Mouse (Mus musculus) left cerebral cortex, adult 18-20 months (tissue): ENCODE data around the gene E330034G19Rik. TPM values are rescaled to one million over a fixed set of nuclear protein-coding genes. Genes with fewer than 3 reads are reported as not detected.
A peak's percentile ranks its signal among the peaks of the same experiment; 100 is the strongest.
"Not testable (repeated sequence)": the region's sequence is repeated elsewhere in the genome, so short reads cannot be mapped to it uniquely, and the experiment has no call there.

Experiments used
- DNase-seq, 2 experiments: peaks; one replicate each; pipeline ENCODE4 v3.0.0; 2021 to 2022; ENCODE audit warnings: low spot score in 2 of 2, mixed read lengths in 1 of 2
- total RNA-seq, 2 experiments: library from RNA; stranded (reverse); gene quantifications; 2 replicates each; pipeline ENCODE4 v1.2.3; 2021

The E330034G19Rik gene
- total RNA-seq, 2 experiments from 2014 or later = not detected

DNA sequence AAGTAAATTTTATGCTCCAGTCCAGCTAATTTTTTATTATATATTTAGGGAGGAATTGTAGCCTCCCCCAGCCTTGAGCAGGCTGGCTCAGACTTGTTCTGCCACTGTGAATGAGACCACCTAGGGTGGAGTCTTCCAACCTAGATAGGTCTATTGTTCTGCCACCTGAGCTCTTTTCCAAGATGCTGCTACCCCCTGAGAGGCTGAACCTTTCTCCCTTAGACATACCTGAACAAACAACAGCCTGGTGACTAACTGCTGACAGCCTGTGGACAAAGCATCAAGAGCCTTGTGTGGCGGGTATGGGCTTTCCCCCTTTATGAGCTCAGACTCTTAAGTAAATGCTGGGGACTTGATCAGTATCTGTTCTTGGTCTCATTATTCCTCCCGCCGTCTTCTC lies 54.0 kb downstream of the E330034G19Rik start:
- not testable (repeated sequence) for DNase-seq

GRCm38 (mm10) chr14:24358295-24358951 lies 65.4 kb downstream of the E330034G19Rik start:
- peak; percentile 25 to 29 for DNase-seq

Other genes with a start within 250 kb of the E330034G19Rik start
- 10 to 100 TPM; 33.5 to 35.9 TPM for gene Dlg5, start 47.3 kb upstream of the E330034G19Rik start, total RNA-seq
- gene Polr3a, start 193.8 kb downstream of the E330034G19Rik start, total RNA-seq = 10 to 100 TPM; 31.7 to 35.0 TPM
- 100 to 1,000 TPM; 776 to 777 TPM for gene Rps24, start 193.9 kb downstream of the E330034G19Rik start, total RNA-seq